Mouse (Mus musculus) layer of hippocampus, adult 2 months (tissue): ENCODE data around the gene Tfap2c. TPM values are rescaled to one million over a fixed set of nuclear protein-coding genes. Genes with fewer than 3 reads are reported as not detected.

Experiments
- DNase-seq, 2 experiments: peaks; one replicate each; pipeline ENCODE4 v3.0.0; 2022; ENCODE audit warnings: low spot score in 2 of 2
- H3K27ac ChIP-seq: fragments of 200-600 bp; 2 replicates; pipeline ENCODE4 v1.8.1; 2022
- H3K4me3 ChIP-seq: fragments of 200-600 bp; 2 replicates; pipeline ENCODE4 v1.8.1; 2022; ENCODE audit warnings: mild to moderate bottlenecking
- CTCF ChIP-seq: fragments of 200-600 bp; conservative IDR thresholded peaks from 2 replicates; pipeline ENCODE4 v1.8.1; 2022; ENCODE audit warnings: antibody characterized with exemption, mild to moderate bottlenecking, moderate library complexity
- long read RNA-seq, 2 experiments: library from polyadenylated mRNA; stranded (forward); transcript quantifications; one replicate each; pipeline ENCODE4 v2.0.0; 2021; ENCODE audit warnings: borderline mapping rate in 2 of 2
- total RNA-seq, 2 experiments: library from RNA; stranded (reverse); gene quantifications; 2 replicates each; pipeline ENCODE4 v1.2.3; 2021

The Tfap2c gene
- under 1 TPM; 0.20 to 0.26 TPM for total RNA-seq
- long read RNA-seq, experiment 1: 0 reads
- long read RNA-seq, experiment 2, partial matches to known transcripts: 0 of 1 reads
- long read RNA-seq, experiment 2, other reads (novel, unspliced or antisense): 0 of 1 reads

GRCm38 (mm10) chr2:172549371-172550155, at the start of gene Tfap2c:
TSS of gene Tfap2c (plus strand) at chr2:172549593.
- TF ChIP-seq CTCF: no peak
- Histone ChIP-seq H3K27ac (no peak within 1 kb of the TSS), H3K4me3 (no peak within 1 kb of the TSS)
- DNase-seq: no peak

DNA sequence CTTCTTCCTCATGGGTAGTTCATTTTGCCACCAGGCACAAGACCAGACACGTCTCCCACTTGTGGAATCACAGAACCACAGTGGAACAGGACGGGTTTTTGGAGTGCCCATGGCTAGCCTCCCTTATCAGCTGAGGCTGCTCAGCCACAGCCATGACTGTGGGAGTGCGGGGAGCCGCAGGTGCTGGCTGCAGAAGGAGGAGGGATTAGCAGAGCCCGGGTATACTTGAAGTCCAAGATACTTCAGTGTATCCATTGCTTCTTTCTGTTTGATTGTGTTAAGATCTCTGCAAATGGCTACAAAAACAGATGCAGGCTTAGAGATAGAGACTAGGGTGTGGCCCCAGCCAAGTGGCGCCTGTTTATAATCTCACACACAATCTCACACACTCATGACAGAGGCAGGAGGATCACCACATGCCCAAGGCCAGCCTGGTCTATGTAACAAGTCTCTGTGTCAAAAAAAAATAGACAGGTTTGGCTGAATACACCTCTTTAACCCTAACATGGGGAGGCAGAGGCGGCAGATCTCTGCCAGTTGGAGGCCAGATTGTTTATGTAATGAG, 48.6 kb upstream of the Tfap2c start:
- H3K4me3 ChIP-seq: no peak overlapping the region

DNA sequence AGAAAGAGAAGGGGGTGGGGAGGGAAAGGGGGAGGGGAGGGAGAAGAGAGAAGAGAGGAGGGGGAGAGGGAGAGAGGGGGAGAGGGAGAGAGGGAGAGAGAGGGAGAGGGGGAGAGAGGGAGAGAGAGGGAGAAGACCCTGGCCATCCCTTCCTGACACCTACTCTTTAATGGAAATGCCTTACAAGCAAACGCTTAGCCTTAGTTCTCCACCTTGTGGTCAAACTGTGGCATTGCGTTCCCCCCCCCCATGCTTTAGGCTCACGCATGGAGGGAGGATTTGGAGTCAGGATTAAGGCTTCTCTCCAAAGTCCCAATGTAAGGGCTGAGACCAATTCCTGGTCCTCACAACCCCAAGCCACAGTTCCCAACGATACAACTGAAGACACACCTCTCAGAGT, 48.1 kb upstream of the Tfap2c start:
- Histone ChIP-seq H3K27ac (no peak overlapping the region), H3K4me3 (no peak overlapping the region)
- TF ChIP-seq CTCF: peak; percentile 79
- peak in 1 of 2 experiments; percentile 45 for DNase-seq

More for the DNA sequence above, 48.6 kb upstream of the Tfap2c start:
- no peak for TF ChIP-seq CTCF
- H3K27ac ChIP-seq: no peak overlapping the region
- no peak for DNase-seq

GRCm38 (mm10) chr2:172502168-172502567, 47.2 kb upstream of the Tfap2c start:
- DNase-seq: no peak
- Histone ChIP-seq H3K4me3 (no peak overlapping the region), H3K27ac (no peak overlapping the region)
- no peak for TF ChIP-seq CTCF

- no peak overlapping the region for H3K27ac ChIP-seq
- H3K4me3 ChIP-seq: no peak overlapping the region
- no peak for DNase-seq
- no peak for TF ChIP-seq CTCF
Observed at GRCm38 (mm10) chr2:172506121-172506520, 43.3 kb upstream of the Tfap2c start.

DNA sequence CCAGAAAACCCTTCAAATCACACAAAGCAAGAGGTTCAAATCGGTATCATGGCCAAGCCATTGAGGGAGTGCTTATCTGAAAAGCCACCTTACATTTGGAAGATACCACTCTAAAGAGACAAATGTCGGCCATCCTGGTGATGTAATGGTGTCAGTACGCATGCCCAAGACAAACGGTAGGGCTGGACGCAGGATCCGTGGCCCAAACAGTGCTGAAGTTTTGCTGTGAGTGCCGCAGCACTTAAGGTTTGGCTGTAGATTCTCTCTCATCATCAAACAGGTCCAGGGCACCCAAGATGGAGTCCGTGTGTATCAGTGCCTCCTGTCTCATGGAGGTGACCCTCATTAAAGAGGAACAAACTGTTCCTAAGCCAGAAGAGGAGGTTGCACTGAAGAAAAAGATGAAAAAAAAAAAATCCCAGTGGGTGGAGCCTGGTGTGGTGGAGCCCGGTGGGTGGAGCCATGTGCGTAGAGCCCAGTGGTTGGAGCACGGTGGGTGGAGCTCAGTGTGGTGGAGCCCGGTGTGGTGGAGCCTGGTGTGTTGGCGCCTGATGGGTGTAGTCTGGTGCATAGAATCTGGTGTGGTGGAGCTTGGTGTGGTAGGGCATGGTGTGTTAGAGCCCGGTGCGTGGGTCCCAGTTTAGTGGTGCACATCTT, 39.2 kb upstream of the Tfap2c start:
- TF ChIP-seq CTCF: no peak
- no peak overlapping the region for H3K4me3 ChIP-seq
- no peak for DNase-seq
- H3K27ac ChIP-seq: no peak overlapping the region

DNA sequence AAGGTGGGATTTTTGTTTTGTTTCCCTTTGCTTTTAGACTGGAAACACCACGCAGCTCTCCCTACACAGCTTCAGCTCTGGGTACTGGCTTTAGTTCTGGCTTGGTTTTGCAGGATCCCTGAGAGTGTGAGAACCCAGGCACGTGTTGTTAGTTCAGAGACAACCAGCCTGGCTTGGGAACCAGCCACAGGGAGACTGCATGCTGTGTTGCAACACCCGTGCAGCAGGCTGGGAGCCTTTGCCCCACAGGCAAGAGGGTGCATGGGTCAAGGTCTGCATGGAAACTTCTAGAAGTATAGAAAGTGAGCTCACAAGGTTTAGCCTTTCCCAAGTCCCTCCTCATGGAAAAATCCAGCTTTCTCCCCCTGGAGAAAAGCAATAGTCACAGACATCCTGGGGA, 38.5 kb upstream of the Tfap2c start:
- DNase-seq: no peak
- H3K27ac ChIP-seq: no peak overlapping the region
- no peak for TF ChIP-seq CTCF
- no peak overlapping the region for H3K4me3 ChIP-seq

DNA sequence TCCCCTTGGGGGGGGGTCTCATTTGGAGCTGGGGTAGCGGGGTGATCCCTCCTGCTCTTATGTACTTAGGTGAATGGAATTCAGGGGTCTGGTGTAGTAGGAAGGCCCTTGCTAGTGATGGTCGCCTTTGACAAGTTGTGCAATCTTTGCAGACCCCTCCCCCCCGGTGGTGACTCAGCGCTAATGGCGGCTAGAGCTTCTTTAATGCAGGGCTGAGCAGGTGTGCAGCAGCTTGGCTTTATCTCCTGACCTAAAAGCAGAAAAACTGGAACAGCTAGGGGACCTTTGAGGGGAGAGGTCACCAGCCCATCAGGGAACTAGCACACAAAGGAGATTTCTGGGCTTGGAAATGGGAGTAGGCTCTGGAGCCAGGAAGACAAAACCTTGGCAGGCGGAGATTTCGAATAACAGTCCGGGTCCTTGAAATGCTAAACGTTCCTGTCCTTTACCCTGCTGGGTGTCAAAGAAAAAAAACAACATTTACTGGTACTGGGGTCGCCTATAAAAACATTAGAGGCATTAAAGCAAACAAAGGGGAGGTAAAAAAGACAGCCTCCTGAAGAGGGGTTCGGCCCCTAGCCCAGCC, 32.9 kb upstream of the Tfap2c start:
- no peak for TF ChIP-seq CTCF
- no peak for DNase-seq
- H3K4me3 ChIP-seq: no peak overlapping the region
- H3K27ac ChIP-seq: no peak overlapping the region

DNA sequence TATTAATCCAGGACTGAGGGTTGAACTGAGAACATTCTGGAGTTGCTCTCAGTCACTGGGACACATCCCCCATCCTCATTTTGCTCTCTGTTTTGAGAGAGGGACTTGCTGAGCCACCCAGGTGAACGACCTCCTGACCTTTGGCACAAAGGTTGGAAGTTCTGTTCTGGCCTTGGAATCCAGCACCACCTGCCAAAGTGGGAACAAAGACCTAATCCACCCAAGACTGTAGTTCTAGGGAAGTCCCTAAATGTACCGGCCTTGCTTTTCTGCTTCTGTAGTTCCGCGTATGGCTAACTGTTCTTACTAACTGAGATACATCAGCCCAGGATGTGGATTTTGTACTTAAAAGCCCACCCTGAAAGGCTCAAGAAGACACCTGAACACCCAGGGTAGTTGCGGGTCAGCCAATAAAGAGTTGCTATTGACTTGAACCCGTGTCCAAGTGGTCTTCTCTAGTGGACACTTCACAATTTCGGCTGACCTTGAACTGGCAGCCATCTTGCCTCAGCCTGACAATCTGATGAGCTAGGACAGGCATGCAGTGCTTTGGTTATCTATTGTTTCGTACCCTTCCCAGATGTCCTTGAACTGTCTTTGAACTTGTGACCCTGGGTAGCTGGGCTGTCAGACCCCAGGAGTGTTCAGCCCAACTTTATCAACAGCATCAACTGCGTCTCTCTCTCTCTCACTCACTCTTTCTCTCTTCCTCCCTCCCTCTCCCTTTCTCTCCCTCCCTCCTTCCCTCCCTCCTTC, 28.6 kb upstream of the Tfap2c start:
- no peak for TF ChIP-seq CTCF
- DNase-seq: no peak
- H3K4me3 ChIP-seq: no peak overlapping the region
- H3K27ac ChIP-seq: no peak overlapping the region

- no peak for DNase-seq
- Histone ChIP-seq H3K27ac (no peak overlapping the region), H3K4me3 (no peak overlapping the region)
- no peak for TF ChIP-seq CTCF
Observed at GRCm38 (mm10) chr2:172522528-172522927, 26.9 kb upstream of the Tfap2c start.

- H3K27ac ChIP-seq: no peak overlapping the region
- DNase-seq: no peak
- no peak overlapping the region for H3K4me3 ChIP-seq
- TF ChIP-seq CTCF: no peak
Observed at GRCm38 (mm10) chr2:172527175-172527574, 22.2 kb upstream of the Tfap2c start.

DNA sequence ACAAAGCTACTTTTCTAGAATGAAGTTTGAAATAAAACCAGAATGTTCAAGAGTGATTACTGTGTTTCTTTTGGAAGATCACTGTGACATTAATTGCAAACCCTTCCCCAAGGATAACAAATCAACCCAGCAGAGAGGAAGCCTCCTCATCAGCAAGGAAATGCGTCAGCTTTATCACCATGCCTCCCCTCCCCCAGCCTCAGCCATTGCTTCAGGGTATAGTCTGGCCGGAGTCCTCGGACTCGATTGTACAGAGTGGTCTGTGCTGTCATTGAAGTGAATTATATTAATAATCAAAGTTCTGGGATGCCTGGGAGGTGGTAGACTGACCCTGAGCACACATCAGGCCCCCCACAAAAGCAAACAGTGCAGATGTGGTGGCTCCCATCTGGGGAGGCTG, 5.4 kb upstream of the Tfap2c start:
- H3K4me3 ChIP-seq: no peak overlapping the region
- no peak for DNase-seq
- TF ChIP-seq CTCF: no peak

DNA sequence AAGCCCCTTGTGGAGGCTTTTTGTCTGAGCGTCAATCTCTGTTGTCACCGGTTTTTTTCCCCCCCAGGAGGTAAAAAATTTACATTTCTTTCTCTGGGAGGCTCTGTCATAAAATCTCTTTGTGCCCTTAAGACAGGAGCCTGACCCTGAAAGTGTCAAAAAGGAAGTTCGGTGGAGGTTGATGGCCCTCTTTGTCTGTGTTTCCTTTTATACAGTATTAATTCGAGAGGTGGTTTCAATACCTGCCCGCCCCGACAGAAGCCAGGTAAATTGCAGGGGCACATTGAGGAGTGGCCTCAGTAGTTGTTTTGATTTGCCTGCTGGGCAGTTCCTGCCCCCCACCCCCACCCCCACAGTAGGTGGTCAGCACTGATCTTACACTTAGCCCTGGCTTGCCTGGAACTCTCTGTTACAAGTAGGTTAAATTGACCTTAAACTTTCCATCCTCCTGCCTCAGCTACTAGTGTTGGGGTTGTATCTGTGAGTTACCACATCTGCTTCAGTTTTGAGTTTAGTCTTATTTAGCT, 4.7 kb upstream of the Tfap2c start:
- Histone ChIP-seq H3K27ac (no peak overlapping the region), H3K4me3 (no peak overlapping the region)
- TF ChIP-seq CTCF: no peak
- DNase-seq: no peak

More for the DNA sequence above, 5.4 kb upstream of the Tfap2c start:
- H3K27ac ChIP-seq: no peak overlapping the region
